Mouse (Mus musculus): Measurements from ENCODE around the gene Them7.

DNA sequence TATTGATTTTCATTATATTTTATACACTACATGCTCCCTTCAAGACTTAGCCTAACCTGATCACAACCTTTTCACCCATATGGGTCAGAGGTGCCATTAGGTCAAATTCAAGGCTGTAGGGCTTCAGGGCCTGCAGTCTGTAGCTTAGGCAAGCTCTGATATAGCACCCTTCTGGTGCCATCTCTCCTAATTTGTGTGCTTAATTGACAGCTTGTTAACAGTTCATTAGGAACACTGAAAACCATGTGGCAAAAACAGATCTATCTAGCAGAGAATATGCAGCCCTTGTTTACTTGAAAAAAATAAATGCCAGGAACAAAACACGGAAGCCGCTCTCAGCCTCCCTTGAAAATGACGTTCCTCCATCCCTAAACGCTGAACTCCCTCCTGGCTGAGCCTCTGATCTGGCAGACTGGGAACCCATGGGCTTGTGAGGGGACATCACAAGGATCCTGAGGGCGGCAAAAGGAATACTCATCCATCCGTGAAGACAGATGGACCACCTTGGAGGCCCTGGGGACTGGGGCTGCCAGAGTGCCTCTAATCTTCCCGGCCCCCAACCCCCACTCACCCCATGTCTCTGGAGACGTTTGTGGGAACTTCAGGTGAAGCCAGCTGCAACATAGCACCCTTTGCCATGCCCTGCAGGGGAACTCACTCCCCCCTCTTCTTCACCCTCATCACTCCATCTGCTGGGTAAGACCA lies 113.2 kb downstream of the Them7 start:
- TF ChIP-seq CTCF (IDR thresholded peaks at IDR 0.05; ENCODE audit: low read depth) (no peak), EP300 (IDR thresholded peaks at IDR 0.05; ENCODE audit: low read depth) (no peak)

Data from heart, postnatal 0 days (tissue).